18 mouse cellular contexts compared by ENCODE assay signal in genomic region chr14:122402716-122403258, GRCm38 (mm10). TPM values are rescaled to one million over a fixed set of nuclear protein-coding genes. Genes with fewer than 3 reads are reported as not detected.
DNase-seq lines count a peak whose midpoint lies in the region; ATAC-seq and TF ChIP-seq lines count a peak whose summit lies in the region.
"Had no signal": no experiment of that assay in that cellular context is flagged by ENCODE, and none has a peak within 500 bp of the region (broad histone marks: within the 10 kb centered on the region; RNA-seq: fewer than 3 reads in every experiment).

No protein-coding gene starts in this region.

- H3K9ac ChIP-seq in midbrain, embryonic 11.5 days (ENCODE audit: low read length) = peak overlapping the region; percentile 32; the same call in 1 of the 2 replicates
- no peak overlapping the region for H3K9ac ChIP-seq in midbrain, embryonic 15.5 days
- no peak overlapping the region for H3K9ac ChIP-seq in forebrain, embryonic 12.5 days
- H3K9ac ChIP-seq in hindbrain, embryonic 11.5 days (ENCODE audit: low read depth, low read length) = no peak overlapping the region
- no peak overlapping the region for H3K9ac ChIP-seq in midbrain, embryonic 14.5 days (replicated peaks; ENCODE audit: low read length)
- H3K9ac ChIP-seq in heart, adult 2 months (ENCODE audit: low read depth, low read length) = no peak overlapping the region
- H3K9ac ChIP-seq: heart, embryonic 13.5 days; liver, postnatal 0 days had no signal

- DNase-seq in midbrain, embryonic 11.5 days (ENCODE audit: low spot score, missing footprints) = peak; percentile 92
- peak; percentile 45 for DNase-seq in hindbrain, embryonic 11.5 days (ENCODE audit: low spot score)
- peak; percentile 48 for DNase-seq in midbrain, embryonic 14.5 days
- DNase-seq in heart, adult 2 months = no peak
- DNase-seq in cerebellum, postnatal 25 days = no peak
- DNase-seq: cerebellum, adult 9-11 months; gastrocnemius, postnatal 36 days; heart, postnatal 36 days; kidney, adult 11 months; kidney, postnatal 10 days; liver; liver, postnatal 0 days; thymus, postnatal 4 days had no signal

- H3K27me3 ChIP-seq in midbrain, embryonic 11.5 days (ENCODE audit: control insufficient read depth, insufficient read depth, low read length) = peaks cover 54% of the 10 kb centered on the region
- H3K27me3 ChIP-seq in midbrain, embryonic 15.5 days (replicated peaks) = peaks cover 75% of the 10 kb centered on the region
- peaks cover 80% of the 10 kb centered on the region for H3K27me3 ChIP-seq in forebrain, embryonic 12.5 days
- peaks cover 28% of the 10 kb centered on the region for H3K27me3 ChIP-seq in hindbrain, embryonic 11.5 days (ENCODE audit: control insufficient read depth, insufficient read depth, low read length)
- H3K27me3 ChIP-seq in midbrain, embryonic 14.5 days (ENCODE audit: control insufficient read depth, insufficient read depth, low read length) = peaks cover 69% of the 10 kb centered on the region
- peaks cover 5% of the 10 kb centered on the region for H3K27me3 ChIP-seq in heart, adult 2 months (ENCODE audit: control insufficient read depth, insufficient read depth, low read length)

- no peaks in the 10 kb centered on the region for H3K9me3 ChIP-seq in midbrain, embryonic 11.5 days (ENCODE audit: control insufficient read depth, low read length)
- no peaks in the 10 kb centered on the region for H3K9me3 ChIP-seq in midbrain, embryonic 15.5 days
- H3K9me3 ChIP-seq in forebrain, embryonic 12.5 days = no peaks in the 10 kb centered on the region
- no peaks in the 10 kb centered on the region for H3K9me3 ChIP-seq in hindbrain, embryonic 11.5 days (ENCODE audit: control insufficient read depth, low read length)
- no peaks in the 10 kb centered on the region for H3K9me3 ChIP-seq in midbrain, embryonic 14.5 days (ENCODE audit: control insufficient read depth, low read length)
- H3K9me3 ChIP-seq: heart, embryonic 13.5 days had no signal

- peak; percentile 65 for ATAC-seq in midbrain, embryonic 11.5 days (ENCODE audit: low FRiP score)
- ATAC-seq in midbrain, embryonic 15.5 days (replicated peaks) = no peak
- peak; percentile 33 for ATAC-seq in forebrain, embryonic 12.5 days (ENCODE audit: low FRiP score)
- peak; percentile 12; the same call in 1 of the 2 replicates for ATAC-seq in hindbrain, embryonic 11.5 days (ENCODE audit: low FRiP score)
- no peak; the same call in 1 of the 2 replicates for ATAC-seq in midbrain, embryonic 14.5 days (ENCODE audit: low FRiP score, low TSS enrichment)
- ATAC-seq: liver, postnatal 0 days had no signal

- no peaks in the 10 kb centered on the region for H3K79me2 ChIP-seq in heart, adult 2 months (replicated peaks; ENCODE audit: control insufficient read depth, insufficient read depth, low read length)

- H3K36me3 ChIP-seq in midbrain, embryonic 11.5 days (ENCODE audit: control insufficient read depth, insufficient read depth, low read length) = no peaks in the 10 kb centered on the region
- no peaks in the 10 kb centered on the region for H3K36me3 ChIP-seq in midbrain, embryonic 15.5 days (replicated peaks)
- no peaks in the 10 kb centered on the region for H3K36me3 ChIP-seq in forebrain, embryonic 12.5 days (replicated peaks)
- H3K36me3 ChIP-seq in hindbrain, embryonic 11.5 days (ENCODE audit: control insufficient read depth, insufficient read depth, low read length) = no peaks in the 10 kb centered on the region
- H3K36me3 ChIP-seq in midbrain, embryonic 14.5 days (ENCODE audit: control insufficient read depth, insufficient read depth, low read length) = no peaks in the 10 kb centered on the region
- no peaks in the 10 kb centered on the region for H3K36me3 ChIP-seq in heart, adult 2 months (ENCODE audit: control insufficient read depth, insufficient read depth, low read length)
- H3K36me3 ChIP-seq: heart, embryonic 13.5 days had no signal

- H3K27ac ChIP-seq in midbrain, embryonic 11.5 days (ENCODE audit: low read depth, low read length) = no peak overlapping the region
- H3K27ac ChIP-seq in midbrain, embryonic 15.5 days = no peak overlapping the region
- peak overlapping the region; percentile 27; the same call in 1 of the 2 replicates for H3K27ac ChIP-seq in forebrain, embryonic 12.5 days
- H3K27ac ChIP-seq in hindbrain, embryonic 11.5 days (ENCODE audit: low read depth, low read length) = peak overlapping the region; percentile 17; the same call in 1 of the 2 replicates
- H3K27ac ChIP-seq in midbrain, embryonic 14.5 days (replicated peaks; ENCODE audit: low read depth, low read length) = peak overlapping the region; percentile 38; the same call in 1 of the 2 replicates
- no peak overlapping the region for H3K27ac ChIP-seq in heart, adult 2 months
- H3K27ac ChIP-seq: heart, embryonic 13.5 days had no signal

- TF ChIP-seq EP300 in heart, adult 2 months (IDR thresholded peaks at IDR 0.05; ENCODE audit: insufficient read depth, low read depth, low read length) = no peak

- TF ChIP-seq CTCF in heart, adult 2 months (IDR thresholded peaks at IDR 0.05) = no peak

- no peak overlapping the region for H3K4me3 ChIP-seq in midbrain, embryonic 11.5 days (ENCODE audit: low read depth, low read length)
- no peak overlapping the region for H3K4me3 ChIP-seq in midbrain, embryonic 15.5 days
- no peak overlapping the region for H3K4me3 ChIP-seq in forebrain, embryonic 12.5 days (replicated peaks)
- H3K4me3 ChIP-seq in hindbrain, embryonic 11.5 days (ENCODE audit: low read depth, low read length) = no peak overlapping the region
- no peak overlapping the region for H3K4me3 ChIP-seq in midbrain, embryonic 14.5 days (replicated peaks; ENCODE audit: low read depth, low read length)
- H3K4me3 ChIP-seq in heart, adult 2 months = no peak overlapping the region
- H3K4me3 ChIP-seq: erythroblast, embryonic 14.5 days; heart, embryonic 13.5 days had no signal

- peak overlapping the region; percentile 2; the same call in 1 of the 2 replicates for H3K4me2 ChIP-seq in midbrain, embryonic 11.5 days
- no peak overlapping the region for H3K4me2 ChIP-seq in midbrain, embryonic 15.5 days
- H3K4me2 ChIP-seq in forebrain, embryonic 12.5 days = peak overlapping the region; percentile 27; the same call in 1 of the 2 replicates
- no peak overlapping the region for H3K4me2 ChIP-seq in hindbrain, embryonic 11.5 days (replicated peaks; ENCODE audit: low read depth, low read length)
- no peak overlapping the region for H3K4me2 ChIP-seq in midbrain, embryonic 14.5 days (ENCODE audit: low read length)
- H3K4me2 ChIP-seq: heart, embryonic 13.5 days had no signal

- H3K4me1 ChIP-seq in midbrain, embryonic 11.5 days (ENCODE audit: control insufficient read depth, insufficient read depth, low read length) = peaks cover 38% of the 10 kb centered on the region
- peaks cover 20% of the 10 kb centered on the region for H3K4me1 ChIP-seq in midbrain, embryonic 15.5 days
- H3K4me1 ChIP-seq in forebrain, embryonic 12.5 days = peaks cover 43% of the 10 kb centered on the region
- peaks cover 7% of the 10 kb centered on the region for H3K4me1 ChIP-seq in hindbrain, embryonic 11.5 days (replicated peaks; ENCODE audit: control insufficient read depth, insufficient read depth, low read length)
- peaks cover 17% of the 10 kb centered on the region for H3K4me1 ChIP-seq in midbrain, embryonic 14.5 days (ENCODE audit: control insufficient read depth, insufficient read depth, low read length)
- H3K4me1 ChIP-seq in heart, adult 2 months (ENCODE audit: control insufficient read depth, insufficient read depth, low read length) = no peaks in the 10 kb centered on the region

- TF ChIP-seq POLR2A in heart, adult 2 months (IDR thresholded peaks at IDR 0.05; ENCODE audit: insufficient read depth, low read depth, low read length) = no peak

- intact Hi-C loops in heart, adult 2 months (cut with DNase I) = no loop called here

- 12% methylated on average over 12 of the region's 12 CpGs for WGBS in midbrain, embryonic 11.5 days
- 16% methylated on average over 12 of the region's 12 CpGs for WGBS in midbrain, embryonic 15.5 days
- WGBS in forebrain, embryonic 12.5 days = 6% methylated on average over 12 of the region's 12 CpGs
- 21% methylated on average over 12 of the region's 12 CpGs for WGBS in hindbrain, embryonic 11.5 days
- 8% methylated on average over 12 of the region's 12 CpGs for WGBS in midbrain, embryonic 14.5 days
- 73% methylated on average over 12 of the region's 12 CpGs for WGBS in heart, adult 2 months

RNA-seq across cellular contexts. Expression of gene Gm5089, which starts 48.1 kb away (rescaled TPM):
- 0.62 and 0.64 TPM in 2 replicates for polyA plus RNA-seq in midbrain, embryonic 11.5 days (2014; fragmentation: Nextera tagmentation; extraction: Ambion mirVana)
- polyA plus RNA-seq in midbrain, embryonic 15.5 days (2015; fragmentation: Nextera tagmentation; extraction: Ambion mirVana) = 0.91 and 1.1 TPM in 2 replicates
- 1.6 and 2.1 TPM in 2 replicates for polyA plus RNA-seq in forebrain, embryonic 12.5 days (2016; fragmentation: Nextera tagmentation; extraction: Ambion mirVana)
- polyA plus RNA-seq in hindbrain, embryonic 11.5 days (2014; fragmentation: Nextera tagmentation; extraction: Ambion mirVana) = 0.99 and 1.6 TPM in 2 replicates
- polyA plus RNA-seq in midbrain, embryonic 14.5 days (2014; fragmentation: Nextera tagmentation; extraction: Ambion mirVana) = 0.70 and 0.75 TPM in 2 replicates
- not detected for total RNA-seq in heart, adult 2 months (2021)
- polyA plus RNA-seq in heart, adult 2 months (2012; rRNA removed) = not detected in 2 replicates
- total RNA-seq: gastrocnemius, postnatal 36 days; heart, postnatal 36 days had no signal
- polyA plus RNA-seq: embryonic facial prominence, embryonic 11.5 days; erythroblast, embryonic 14.5 days; heart, embryonic 13.5 days; liver, postnatal 0 days had no signal

Comparison
In these comparisons a context has a peak if more than half of its experiments do, and no peak if none do; other contexts are left out.
1. ATAC-seq: peak in midbrain, embryonic 11.5 days (single experiment), forebrain, embryonic 12.5 days (single experiment) and hindbrain, embryonic 11.5 days (single experiment); none in midbrain, embryonic 15.5 days (single experiment) and midbrain, embryonic 14.5 days (single experiment).
2. H3K27ac ChIP-seq: peak in forebrain, embryonic 12.5 days (single experiment), hindbrain, embryonic 11.5 days (single experiment) and midbrain, embryonic 14.5 days (single experiment); none in midbrain, embryonic 11.5 days (single experiment), midbrain, embryonic 15.5 days (single experiment) and heart, adult 2 months (single experiment).
3. H3K4me2 ChIP-seq: peak in midbrain, embryonic 11.5 days (single experiment) and forebrain, embryonic 12.5 days (single experiment); none in midbrain, embryonic 15.5 days (single experiment), hindbrain, embryonic 11.5 days (single experiment) and midbrain, embryonic 14.5 days (single experiment).
4. DNase-seq: peak in midbrain, embryonic 11.5 days (single experiment), hindbrain, embryonic 11.5 days (single experiment) and midbrain, embryonic 14.5 days (single experiment); none in heart, adult 2 months (0 of 2) and cerebellum, postnatal 25 days (0 of 2).